In genomic region chr2:91120261-91120671, GRCm38 (mm10) we compare ENCODE assay signal across 25 mouse cellular contexts. TPM values are rescaled to one million over a fixed set of nuclear protein-coding genes. Genes with fewer than 3 reads are reported as not detected.
A peak's percentile ranks its signal among the peaks of the same experiment; 100 is the strongest.
DNase-seq lines count a peak whose midpoint lies in the region; ATAC-seq lines count a peak whose summit lies in the region.
"Had no signal": no experiment of that assay in that cellular context is flagged by ENCODE, and none has a peak within 500 bp of the region (broad histone marks: within the 10 kb centered on the region; RNA-seq: fewer than 3 reads in every experiment).

No protein-coding gene starts in this region.

- H3K9me3 ChIP-seq in heart, embryonic 14.5 days (ENCODE audit: control insufficient read depth, low read length), result no peaks in the 10 kb centered on the region
- no peaks in the 10 kb centered on the region for H3K9me3 ChIP-seq in hindbrain, embryonic 10.5 days
- H3K9me3 ChIP-seq: embryonic facial prominence, embryonic 10.5 days; forebrain, embryonic 10.5 days; limb, embryonic 10.5 days; liver, embryonic 15.5 days had no signal

- H3K9ac ChIP-seq in heart, embryonic 14.5 days (ENCODE audit: low read length), result peak overlapping the region; percentile 96
- H3K9ac ChIP-seq: liver, embryonic 15.5 days had no signal

- peak overlapping the region; percentile 96 to 99 for H3K27ac ChIP-seq in heart, embryonic 14.5 days (replicated peaks in 1 of 2; ENCODE audit: control insufficient read depth in 1 of 2, insufficient read depth in 1 of 2, low read depth in 2 of 2, low read length in 2 of 2)
- no peak overlapping the region for H3K27ac ChIP-seq in hindbrain, embryonic 10.5 days
- H3K27ac ChIP-seq: embryonic facial prominence, embryonic 10.5 days; forebrain, embryonic 10.5 days; hindbrain, postnatal 0 days; limb, embryonic 10.5 days; liver, embryonic 15.5 days had no signal

- peak overlapping the region; percentile 91 for H3K4me2 ChIP-seq in heart, embryonic 14.5 days (ENCODE audit: low read length)
- H3K4me2 ChIP-seq: liver, embryonic 15.5 days had no signal

- intact Hi-C loops in heart, postnatal 36 days (cut with DNase I), result no loop called here

- no peaks in the 10 kb centered on the region for H3K27me3 ChIP-seq in heart, embryonic 14.5 days (ENCODE audit: control insufficient read depth, insufficient read depth, low read length)
- H3K27me3 ChIP-seq in hindbrain, embryonic 10.5 days (ENCODE audit: insufficient read depth, poor library complexity, severe bottlenecking), result peaks cover 23% of the 10 kb centered on the region

- no peak for ATAC-seq in heart, embryonic 14.5 days (ENCODE audit: insufficient number of reproducible peaks, insufficient read depth, low FRiP score, low read depth)
- ATAC-seq: CD4-positive, CD25-positive, alpha-beta regulatory T cell, adult 4 months; forebrain, embryonic 16.5 days; hindbrain, postnatal 0 days; intestine, embryonic 16.5 days had no signal

- WGBS in heart, embryonic 14.5 days, result 20% methylated on average over 6 of the region's 6 CpGs
- 79% methylated on average over 6 of the region's 6 CpGs for WGBS in hindbrain, embryonic 10.5 days

- peaks cover 64% of the 10 kb centered on the region for H3K36me3 ChIP-seq in heart, embryonic 14.5 days (ENCODE audit: control insufficient read depth, insufficient read depth, low read length)
- H3K36me3 ChIP-seq in hindbrain, embryonic 10.5 days, result no peaks in the 10 kb centered on the region
- H3K36me3 ChIP-seq: embryonic facial prominence, embryonic 10.5 days; forebrain, embryonic 10.5 days; limb, embryonic 10.5 days had no signal

- peak overlapping the region; percentile 77 to 78 for H3K4me3 ChIP-seq in heart, embryonic 14.5 days (ENCODE audit: control insufficient read depth in 1 of 2, insufficient read depth in 1 of 2, low read depth in 1 of 2, low read length in 2 of 2)
- H3K4me3 ChIP-seq in hindbrain, embryonic 10.5 days, result no peak overlapping the region
- H3K4me3 ChIP-seq: embryonic facial prominence, embryonic 10.5 days; forebrain, embryonic 10.5 days; limb, embryonic 10.5 days; liver, embryonic 15.5 days had no signal

- H3K4me1 ChIP-seq in heart, embryonic 14.5 days (ENCODE audit: control insufficient read depth in 2 of 2, insufficient read depth in 2 of 2, low read length in 2 of 2), result peaks cover 26 to 61% of the 10 kb centered on the region in 2 experiments
- H3K4me1 ChIP-seq in hindbrain, embryonic 10.5 days (replicated peaks), result peaks cover 12% of the 10 kb centered on the region

- peak; percentile 93 for DNase-seq in heart, adult 11 months
- DNase-seq in heart, adult 18-20 months, result no peak
- DNase-seq in heart, postnatal 36 days, result no peak
- peak; percentile 67 to 77 for DNase-seq in cerebellum, postnatal 25 days
- no peak for DNase-seq in ovary, postnatal 10 days (ENCODE audit: low spot score)
- no peak for DNase-seq in hindbrain, embryonic 10.5 days (ENCODE audit: low spot score)
- no peak for DNase-seq in gastrocnemius, postnatal 25 days
- DNase-seq: adrenal gland, postnatal 25 days; gastrocnemius, postnatal 14 days; kidney, adult 9 months; kidney, postnatal 14 days; liver; lung, postnatal 4 days; midbrain, embryonic 14.5 days; thymus, postnatal 25 days had no signal

RNA-seq across cellular contexts. Expression of gene Mybpc3, which starts 2.3 kb away (rescaled TPM):
- 1,000 to 10,000 TPM; 1,572 to 1,905 TPM for total RNA-seq in heart, adult 18-20 months (2021)
- polyA plus RNA-seq in heart, embryonic 14.5 days (2014; fragmentation: Nextera tagmentation; extraction: Ambion mirVana), result 789 and 806 TPM in 2 replicates
- 1,000 to 10,000 TPM; 1,434 to 1,723 TPM for total RNA-seq in heart, postnatal 36 days (2021)
- polyA plus RNA-seq in hindbrain, embryonic 10.5 days (2016; fragmentation: Nextera tagmentation; extraction: Ambion mirVana), result 0.32 TPM in 1 of 2 replicates, not detected in the other
- not detected for total RNA-seq in gastrocnemius, postnatal 25 days (2021)
- total RNA-seq: adrenal gland, postnatal 25 days had no signal
- polyA plus RNA-seq: CD4-positive, CD25-positive, alpha-beta regulatory T cell, adult 4 months; forebrain, embryonic 10.5 days; forebrain, embryonic 16.5 days; hindbrain, embryonic 11.5 days; intestine, embryonic 16.5 days; midbrain, embryonic 14.5 days had no signal

RNA-seq across cellular contexts. Expression of gene Spi1, which starts 38.1 kb away (rescaled TPM):
- 1 to 10 TPM; 4.0 to 5.0 TPM for total RNA-seq in heart, adult 18-20 months (2021)
- 4.8 and 5.1 TPM in 2 replicates for polyA plus RNA-seq in heart, embryonic 14.5 days (2014; fragmentation: Nextera tagmentation; extraction: Ambion mirVana)
- total RNA-seq in heart, postnatal 36 days (2021), result 1 to 10 TPM; 4.2 to 6.2 TPM
- 4.3 TPM in 2 replicates for polyA plus RNA-seq in hindbrain, embryonic 10.5 days (2016; fragmentation: Nextera tagmentation; extraction: Ambion mirVana)
- total RNA-seq in gastrocnemius, postnatal 25 days (2021), result 1 to 10 TPM in 1 of 2 experiments, under 1 TPM in 1; 0.95 to 1.6 TPM

RNA-seq across cellular contexts. Expression of gene Slc39a13, which starts 50.0 kb away (rescaled TPM):
- 10 to 100 TPM; 20.0 to 26.2 TPM for total RNA-seq in heart, adult 18-20 months (2021)
- polyA plus RNA-seq in heart, embryonic 14.5 days (2014; fragmentation: Nextera tagmentation; extraction: Ambion mirVana), result 50.6 and 52.0 TPM in 2 replicates
- total RNA-seq in heart, postnatal 36 days (2021), result 10 to 100 TPM; 21.7 to 24.2 TPM
- polyA plus RNA-seq in hindbrain, embryonic 10.5 days (2016; fragmentation: Nextera tagmentation; extraction: Ambion mirVana), result 21.3 and 25.8 TPM in 2 replicates
- total RNA-seq in gastrocnemius, postnatal 25 days (2021), result 10 to 100 TPM; 21.8 to 22.5 TPM

Comparison
In these comparisons a context has a peak if more than half of its experiments do, and no peak if none do; other contexts are left out.
1. DNase-seq: peak in heart, adult 11 months (single experiment) and cerebellum, postnatal 25 days (2 of 2); none in heart, adult 18-20 months (0 of 2), heart, postnatal 36 days (0 of 2), ovary, postnatal 10 days (single experiment), hindbrain, embryonic 10.5 days (single experiment) and gastrocnemius, postnatal 25 days (single experiment).
2. RNA of gene Mybpc3, which starts 2.3 kb away (total RNA-seq): 1,572 to 1,905 TPM in heart, adult 18-20 months and 1,434 to 1,723 TPM in heart, postnatal 36 days; not detected in gastrocnemius, postnatal 25 days; every median in the first group is over 1,000 times any median in the second.